Mouse (Mus musculus) hindlimb bud, embryonic 11.5 days (tissue): Measurements from ENCODE around the gene Pinlyp.

Source experiments
- DNase-seq: peaks from one replicate; pipeline ENCODE4 v3.0.0-alpha.2; 2012; ENCODE audit warnings: low read depth, low spot score; ENCODE audit errors: extremely low spot score

Pinlyp gene

GRCm38 (mm10) chr7:24546068-24546614 lies at the start of gene Pinlyp, which contains the start of gene Xrcc1:
Gene Pinlyp, minus strand, starts transcription at chr7:24546118.
Gene Xrcc1, plus strand, starts transcription at chr7:24546289.
- no peak for DNase-seq

GRCm38 (mm10) chr7:24595464-24595863 lies 49.5 kb upstream of the Pinlyp start:
- DNase-seq = no peak

GRCm38 (mm10) chr7:24594309-24594803 lies 48.4 kb upstream of the Pinlyp start:
- no peak for DNase-seq

DNA sequence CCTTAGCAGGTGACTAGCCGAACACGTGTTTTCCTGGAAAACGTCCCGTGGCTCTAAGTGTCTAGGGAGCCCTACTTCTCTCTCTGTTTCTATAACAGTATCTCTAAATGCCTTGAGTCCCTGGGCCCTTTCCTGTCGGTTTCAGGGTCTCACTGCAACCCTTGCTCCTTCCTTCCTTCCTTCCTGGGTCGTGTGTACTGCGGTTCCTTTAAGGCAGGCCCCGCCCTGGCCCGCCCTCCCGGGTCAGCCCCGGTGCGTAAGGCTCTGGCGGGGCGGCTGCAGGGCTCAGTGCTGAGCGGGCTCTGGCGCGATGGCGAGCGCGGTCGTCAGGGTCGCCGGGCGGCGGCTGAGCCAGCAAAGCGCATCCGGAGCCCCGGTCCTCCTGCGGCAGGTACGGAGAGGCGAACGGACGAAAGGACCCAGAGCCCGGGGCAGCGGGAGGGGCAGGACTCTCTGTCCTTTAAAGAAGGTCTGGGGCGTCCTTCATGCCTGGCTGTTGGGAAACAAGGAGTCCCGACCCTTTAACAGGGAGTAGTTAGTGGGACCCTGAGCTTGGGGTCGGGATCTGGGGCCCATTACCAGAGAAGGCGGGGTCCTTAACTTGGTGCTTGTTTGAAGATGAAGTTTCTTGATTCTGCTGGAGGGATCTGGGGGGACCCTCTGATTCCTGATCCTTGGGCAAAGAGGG lies 47.8 kb upstream of the Pinlyp start:
- DNase-seq = no peak

DNA sequence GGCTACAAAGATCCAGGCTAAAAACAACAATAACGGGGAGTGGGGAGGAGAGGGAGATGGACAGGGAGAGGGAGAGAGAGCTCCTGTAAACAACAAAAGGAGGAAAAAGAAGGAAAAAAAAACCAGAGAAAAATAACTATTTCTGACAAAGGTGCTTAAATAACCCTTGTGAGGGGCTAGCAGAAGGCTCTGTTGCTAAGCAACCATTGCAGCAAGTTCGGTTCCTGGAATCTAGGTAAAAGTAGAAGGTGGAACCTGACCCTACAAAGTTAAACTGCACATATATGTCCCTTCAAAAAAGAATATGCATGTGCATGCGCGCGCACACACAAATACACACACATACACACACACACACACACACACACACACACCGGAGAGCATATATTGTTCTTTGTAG lies 46.9 kb upstream of the Pinlyp start:
- no peak for DNase-seq

DNA sequence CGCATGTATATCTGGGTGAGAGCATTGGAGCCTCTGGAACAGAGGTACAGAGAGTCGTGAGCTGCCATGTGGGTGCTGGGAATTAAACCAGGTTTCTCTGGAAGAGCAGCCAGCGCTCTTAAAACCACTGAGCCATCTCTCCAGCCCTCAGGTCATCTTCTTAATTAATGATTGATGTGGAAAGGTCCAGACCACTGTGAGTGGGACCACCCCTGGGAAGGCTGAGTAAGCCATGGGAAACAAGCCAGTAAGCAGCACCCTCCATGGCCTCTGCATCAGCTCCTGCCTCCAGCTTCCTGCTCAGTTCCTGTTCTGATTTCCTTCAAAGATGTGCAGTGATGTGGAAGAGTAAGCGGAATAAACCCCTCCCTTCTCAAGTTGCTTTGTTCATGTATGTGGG lies 46.2 kb upstream of the Pinlyp start:
- DNase-seq = no peak

DNA sequence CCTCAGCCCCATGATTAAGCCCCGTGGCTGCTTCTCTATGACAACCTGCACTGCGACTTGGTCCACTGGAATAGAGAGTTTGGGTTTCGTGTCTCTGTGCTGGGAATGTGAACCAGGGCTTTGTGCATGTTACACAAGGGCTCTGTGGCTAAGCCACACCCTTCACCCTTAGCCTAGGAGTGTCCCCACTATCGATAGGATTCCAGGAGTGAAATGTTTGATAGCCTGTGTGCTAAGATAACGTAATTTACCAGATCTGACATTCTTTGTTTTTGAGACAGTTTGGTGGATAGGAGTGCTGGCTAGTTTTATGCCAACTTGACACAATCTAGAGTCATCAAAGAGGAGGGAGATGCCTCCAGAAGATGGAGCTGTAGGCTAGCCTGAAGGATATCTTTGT lies 45.8 kb upstream of the Pinlyp start:
- DNase-seq = no peak

DNA sequence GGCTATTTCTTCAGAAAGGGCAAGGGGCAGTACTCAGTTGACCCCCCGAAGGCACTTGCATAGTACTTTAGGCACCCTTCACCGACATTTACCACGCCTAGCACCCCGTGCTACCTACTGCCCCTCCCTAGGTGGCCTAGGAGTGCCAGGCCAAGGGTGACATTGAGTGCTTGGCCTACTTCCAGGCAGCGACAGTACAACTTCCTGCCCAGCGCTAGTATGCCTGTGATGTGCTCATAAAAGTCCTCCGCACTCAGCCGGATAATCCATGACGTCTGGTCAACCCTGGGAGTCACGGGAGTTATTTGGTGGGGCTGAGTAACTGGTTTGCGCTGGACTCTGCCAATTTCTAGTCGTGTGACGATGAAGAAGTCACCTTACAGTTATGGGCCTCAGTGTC lies 42.4 kb upstream of the Pinlyp start:
- DNase-seq = no peak

- no peak for DNase-seq
Measured at GRCm38 (mm10) chr7:24587330-24588105, 41.6 kb upstream of the Pinlyp start, which contains the start of the genes Ethe1 and Zfp575. Gene Ethe1, plus strand, starts transcription at chr7:24587543. Gene Zfp575, minus strand, starts transcription at chr7:24587641.

DNA sequence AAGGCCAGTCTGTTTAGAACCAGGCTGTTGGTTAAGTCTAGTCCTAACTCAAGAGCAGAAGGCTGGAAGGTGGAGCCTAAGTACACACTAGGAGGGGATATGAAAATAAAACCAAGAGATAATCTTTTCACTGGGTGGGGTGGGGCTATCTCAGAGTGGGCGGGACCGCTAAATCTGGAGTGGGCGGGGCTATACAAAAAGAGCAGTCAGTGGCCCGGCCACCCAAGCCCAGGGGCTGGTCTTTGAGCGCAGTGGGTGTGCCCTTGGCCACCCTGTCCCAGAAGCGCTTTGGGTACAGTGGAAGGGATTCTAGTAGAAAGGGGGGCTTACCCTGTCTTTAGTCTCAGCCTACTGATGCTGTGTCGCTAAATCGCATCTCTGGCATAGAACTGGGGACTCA lies 40.9 kb upstream of the Pinlyp start:
- DNase-seq = no peak

GRCm38 (mm10) chr7:24585995-24586394 lies 40.1 kb upstream of the Pinlyp start:
- DNase-seq = no peak

GRCm38 (mm10) chr7:24584876-24585275 lies 39.0 kb upstream of the Pinlyp start:
- no peak for DNase-seq

DNA sequence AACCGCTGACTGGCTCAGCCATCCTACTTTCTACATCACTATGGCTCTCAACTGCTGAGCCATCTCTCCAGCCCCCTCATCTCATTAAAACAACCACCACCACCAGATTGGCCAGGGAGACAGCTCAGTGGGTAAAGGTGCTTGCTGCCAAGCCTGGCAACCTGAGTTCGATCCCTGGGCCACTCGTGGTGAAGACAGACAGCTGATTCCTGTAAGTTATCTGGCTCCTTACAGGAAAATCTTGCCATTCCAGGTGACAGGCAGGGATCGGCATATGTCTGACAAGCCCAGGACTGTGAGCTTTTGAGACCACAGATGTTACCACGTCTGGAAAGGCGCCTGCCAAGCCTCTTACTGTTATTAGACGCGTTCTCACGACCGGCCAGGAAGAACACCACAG lies 31.9 kb upstream of the Pinlyp start:
- no peak for DNase-seq

DNA sequence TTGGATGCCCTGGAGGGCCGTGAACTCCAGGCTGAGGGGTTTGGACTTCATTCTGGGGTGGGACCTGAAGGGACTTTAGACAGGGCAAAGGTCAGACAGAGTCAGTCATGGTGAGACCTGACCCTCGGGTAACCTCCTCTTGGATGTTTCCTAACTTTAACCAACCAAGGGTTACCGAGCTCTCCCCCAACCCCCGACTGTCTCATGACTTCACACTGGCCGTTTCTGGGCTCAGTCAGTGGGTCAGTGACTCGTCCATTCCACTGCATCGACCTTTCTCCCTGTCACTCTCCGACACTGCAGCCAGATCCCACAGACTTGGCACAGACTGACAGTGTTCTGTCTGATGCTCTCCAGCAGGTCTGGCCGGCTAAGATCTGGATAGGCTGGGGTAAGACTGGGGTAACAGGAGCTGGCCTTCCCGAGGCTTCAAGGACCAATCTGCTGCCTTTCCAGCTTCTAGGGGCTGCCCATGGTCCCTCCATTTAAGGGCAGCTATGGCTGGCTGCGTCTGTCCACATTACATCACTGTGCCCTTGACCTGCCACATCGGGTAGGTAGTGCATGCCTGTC lies 28.4 kb upstream of the Pinlyp start:
- DNase-seq = no peak

- no peak for DNase-seq
Measured at GRCm38 (mm10) chr7:24572455-24572854, 26.5 kb upstream of the Pinlyp start.

GRCm38 (mm10) chr7:24571071-24571470 lies 25.2 kb upstream of the Pinlyp start:
- no peak for DNase-seq

DNA sequence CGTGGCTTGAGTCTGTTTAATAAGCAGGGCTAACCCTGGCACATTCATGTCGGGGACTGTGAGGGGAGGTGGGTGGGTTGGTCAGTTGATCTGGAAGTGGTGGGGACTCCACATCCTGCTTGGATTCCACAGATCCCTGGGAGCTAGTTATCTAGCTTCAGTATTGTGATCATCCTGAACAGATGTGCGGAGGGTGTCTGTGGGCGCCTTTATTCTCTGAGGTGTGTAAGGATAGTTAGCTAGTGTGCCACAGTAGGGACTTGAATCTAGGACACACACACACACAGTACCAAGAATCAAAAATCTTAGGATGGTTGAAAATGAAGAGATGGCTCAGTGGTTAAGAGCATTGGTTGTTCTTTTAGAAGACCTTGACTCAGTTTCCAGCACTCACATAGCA lies 22.6 kb upstream of the Pinlyp start:
- no peak for DNase-seq

DNA sequence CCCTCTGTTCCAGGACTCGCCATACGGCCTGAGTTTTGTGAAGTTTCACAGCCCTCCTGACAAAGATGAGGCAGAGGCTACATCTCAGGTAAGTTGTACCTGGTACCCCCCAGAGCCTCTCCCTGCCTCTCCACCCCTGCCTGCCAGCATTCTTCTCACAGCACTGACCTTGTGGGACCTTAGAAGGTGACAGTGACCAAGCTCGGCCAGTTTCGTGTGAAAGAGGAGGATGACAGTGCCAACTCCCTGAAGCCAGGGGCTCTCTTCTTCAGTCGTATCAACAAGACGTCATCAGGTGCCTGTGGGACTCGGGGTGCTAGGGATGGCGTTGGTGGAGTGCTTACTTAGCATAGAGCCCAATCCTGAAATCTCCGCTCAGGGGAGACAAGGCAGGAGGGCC lies 20.3 kb upstream of the Pinlyp start:
- no peak for DNase-seq

- DNase-seq = no peak
Measured at GRCm38 (mm10) chr7:24565627-24566026, 19.7 kb upstream of the Pinlyp start.

- no peak for DNase-seq
Measured at GRCm38 (mm10) chr7:24564607-24565265, 18.8 kb upstream of the Pinlyp start.

- DNase-seq = no peak
Measured at GRCm38 (mm10) chr7:24563837-24564206, 17.9 kb upstream of the Pinlyp start.
